Mouse (Mus musculus) kidney, embryonic 15.5 days (tissue): ENCODE results near the gene Zswim2. TPM values are rescaled to one million over a fixed set of nuclear protein-coding genes. Genes with fewer than 3 reads are reported as not detected.
"Not testable (repeated sequence)": the region's sequence is repeated elsewhere in the genome, so short reads cannot be mapped to it uniquely, and the experiment has no call there.

Source experiments
- ATAC-seq: fragments of 200-750 bp; cut with Nextera tagmentation; replicated peaks from 2 replicates; pipeline ENCODE4 v1.8.0; 2017; ENCODE audit warnings: moderate TSS enrichment; ENCODE audit not compliant: low FRiP score
- H3K27ac ChIP-seq: fragments of 300-500 bp; sonication (generic); 2 replicates; pipeline ENCODE4 v1.5.1; 2015; ENCODE audit warnings: mild to moderate bottlenecking, inconsistent platforms
- H3K27me3 ChIP-seq: fragments of 300-500 bp; sonication (generic); 2 replicates; pipeline ENCODE4 v1.6.1; 2015; ENCODE audit warnings: inconsistent platforms
- H3K36me3 ChIP-seq: fragments of 300-500 bp; sonication (generic); 2 replicates; pipeline ENCODE4 v1.6.1; 2015; ENCODE audit warnings: inconsistent platforms
- H3K4me1 ChIP-seq: fragments of 300-500 bp; sonication (generic); 2 replicates; pipeline ENCODE4 v1.6.1; 2015; ENCODE audit warnings: inconsistent platforms
- H3K4me2 ChIP-seq: fragments of 300-500 bp; sonication (generic); 2 replicates; pipeline ENCODE4 v1.6.1; 2015; ENCODE audit warnings: moderate library complexity, mild to moderate bottlenecking, inconsistent platforms
- H3K4me3 ChIP-seq: fragments of 300-500 bp; sonication (generic); replicated peaks from 2 replicates; pipeline ENCODE4 v1.5.1; 2015; ENCODE audit warnings: mild to moderate bottlenecking, inconsistent platforms
- H3K9ac ChIP-seq: fragments of 300-500 bp; sonication (generic); 2 replicates; pipeline ENCODE4 v1.6.1; 2015; ENCODE audit warnings: mild to moderate bottlenecking, inconsistent platforms
- H3K9me3 ChIP-seq: fragments of 300-500 bp; sonication (generic); replicated peaks from 2 replicates; pipeline ENCODE4 v1.6.1; 2016; ENCODE audit warnings: inconsistent platforms
- WGBS: fragments of 180-500 bp; shearing (Covaris S2); methylation state at CpG from one replicate; pipeline ENCODE4 v1.1.7; 2015; ENCODE audit warnings: mixed read lengths; 5-methylcytosine and 5-hydroxymethylcytosine counted together
- polyA plus RNA-seq: library from polyadenylated mRNA; unstranded; fragments of >200 nt; fragmentation: Nextera tagmentation; extraction: Ambion mirVana; gene quantifications from 2 replicates; pipeline ENCODE4 v1.2.1, GENCODE M21; 2015

Gene Zswim2
- not detected in 2 replicates for polyA plus RNA-seq

GRCm38 (mm10) chr2:83940931-83941361, at the start of gene Zswim2:
Gene Zswim2, minus strand, starts transcription at chr2:83941228.
- WGBS, result 1% methylated on average over 20 of the region's 20 CpGs

DNA sequence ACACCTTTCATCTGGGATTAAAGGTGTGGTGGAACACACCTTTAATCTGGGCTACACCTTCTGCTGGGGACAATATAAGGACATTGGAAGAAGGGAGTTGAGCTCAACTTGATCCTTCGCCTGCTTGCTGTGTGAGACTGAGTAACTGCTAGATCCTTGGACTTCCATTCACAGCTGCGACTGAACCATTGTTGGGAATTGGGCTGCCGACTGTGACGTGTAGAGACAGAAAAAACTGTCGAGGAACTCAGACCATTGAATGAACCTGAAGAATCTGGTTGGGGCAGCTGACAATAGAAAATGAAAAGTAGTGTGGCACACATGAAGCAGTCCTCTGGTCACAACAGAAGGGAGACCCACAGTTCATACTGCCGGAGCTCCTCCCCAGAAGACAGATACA, 49.2 kb upstream of the Zswim2 start, which contains the start of gene Gm13691:
TSS of gene Gm13691 (plus strand) at position 301 of the 400 bp plus-strand sequence.
- H3K27me3 ChIP-seq, ATAC-seq, H3K4me1 ChIP-seq, H3K9me3 ChIP-seq, H3K9ac ChIP-seq, H3K4me2 ChIP-seq, H3K36me3 ChIP-seq, H3K27ac ChIP-seq, H3K4me3 ChIP-seq: not testable (repeated sequence)
- no CpG with 5 or more reads among the region's 6 CpGs for WGBS

More at GRCm38 (mm10) chr2:83940931-83941361, at the start of gene Zswim2:
- Histone ChIP-seq H3K36me3 (no peaks in the 10 kb centered on the region), H3K9me3 (no peaks in the 10 kb centered on the region), H3K9ac (no peak within 1 kb of the TSS), H3K4me2 (peak within 1 kb of the TSS; percentile 56), H3K4me1 (peaks cover 5% of the 10 kb centered on the region), H3K4me3 (peak within 1 kb of the TSS; percentile 28), H3K27me3 (no peaks in the 10 kb centered on the region), H3K27ac (no peak within 1 kb of the TSS)
- ATAC-seq, result peak; percentile 94

DNA sequence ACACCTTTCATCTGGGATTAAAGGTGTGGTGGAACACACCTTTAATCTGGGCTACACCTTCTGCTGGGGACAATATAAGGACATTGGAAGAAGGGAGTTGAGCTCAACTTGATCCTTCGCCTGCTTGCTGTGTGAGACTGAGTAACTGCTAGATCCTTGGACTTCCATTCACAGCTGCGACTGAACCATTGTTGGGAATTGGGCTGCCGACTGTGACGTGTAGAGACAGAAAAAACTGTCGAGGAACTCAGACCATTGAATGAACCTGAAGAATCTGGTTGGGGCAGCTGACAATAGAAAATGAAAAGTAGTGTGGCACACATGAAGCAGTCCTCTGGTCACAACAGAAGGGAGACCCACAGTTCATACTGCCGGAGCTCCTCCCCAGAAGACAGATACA, 43.4 kb upstream of the Zswim2 start, which contains the start of gene Gm13697:
TSS of gene Gm13697 (plus strand) at position 301 of the 400 bp plus-strand sequence.
- H3K27ac ChIP-seq, H3K9me3 ChIP-seq, ATAC-seq, H3K9ac ChIP-seq, H3K4me3 ChIP-seq, H3K36me3 ChIP-seq, H3K27me3 ChIP-seq, H3K4me2 ChIP-seq, H3K4me1 ChIP-seq: not testable (repeated sequence)
- no CpG with 5 or more reads among the region's 6 CpGs for WGBS

DNA sequence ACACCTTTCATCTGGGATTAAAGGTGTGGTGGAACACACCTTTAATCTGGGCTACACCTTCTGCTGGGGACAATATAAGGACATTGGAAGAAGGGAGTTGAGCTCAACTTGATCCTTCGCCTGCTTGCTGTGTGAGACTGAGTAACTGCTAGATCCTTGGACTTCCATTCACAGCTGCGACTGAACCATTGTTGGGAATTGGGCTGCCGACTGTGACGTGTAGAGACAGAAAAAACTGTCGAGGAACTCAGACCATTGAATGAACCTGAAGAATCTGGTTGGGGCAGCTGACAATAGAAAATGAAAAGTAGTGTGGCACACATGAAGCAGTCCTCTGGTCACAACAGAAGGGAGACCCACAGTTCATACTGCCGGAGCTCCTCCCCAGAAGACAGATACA, 37.6 kb upstream of the Zswim2 start, which contains the start of gene Gm13694:
TSS of gene Gm13694 (plus strand) at position 301 of the 400 bp plus-strand sequence.
- H3K9ac ChIP-seq, H3K9me3 ChIP-seq, H3K36me3 ChIP-seq, ATAC-seq, H3K4me3 ChIP-seq, H3K27ac ChIP-seq, H3K27me3 ChIP-seq, H3K4me1 ChIP-seq, H3K4me2 ChIP-seq: not testable (repeated sequence)
- WGBS, result no CpG with 5 or more reads among the region's 6 CpGs

- not testable (repeated sequence) for H3K27me3 ChIP-seq, H3K9me3 ChIP-seq, H3K4me3 ChIP-seq, ATAC-seq, H3K9ac ChIP-seq, H3K36me3 ChIP-seq, H3K4me1 ChIP-seq, H3K4me2 ChIP-seq, H3K27ac ChIP-seq
- WGBS, result no CpG with 5 or more reads among the region's 6 CpGs
Observed at GRCm38 (mm10) chr2:83972823-83973222, 31.8 kb upstream of the Zswim2 start, which contains the start of gene Gm13696. Gene Gm13696, plus strand, starts transcription at chr2:83973123.

GRCm38 (mm10) chr2:83967013-83967412, 26.0 kb upstream of the Zswim2 start, which contains the start of gene Gm13695:
Gene Gm13695, plus strand, starts transcription at chr2:83967313.
- H3K27me3 ChIP-seq, H3K36me3 ChIP-seq, H3K4me2 ChIP-seq, H3K4me1 ChIP-seq, H3K9me3 ChIP-seq, H3K9ac ChIP-seq, ATAC-seq, H3K27ac ChIP-seq, H3K4me3 ChIP-seq: not testable (repeated sequence)
- WGBS, result no CpG with 5 or more reads among the region's 6 CpGs

GRCm38 (mm10) chr2:83961203-83961602, 20.2 kb upstream of the Zswim2 start, which contains the start of gene Gm13693:
Gene Gm13693, plus strand, starts transcription at chr2:83961503.
- not testable (repeated sequence) for H3K4me1 ChIP-seq, H3K4me2 ChIP-seq, H3K36me3 ChIP-seq, H3K9ac ChIP-seq, H3K27me3 ChIP-seq, ATAC-seq, H3K27ac ChIP-seq, H3K4me3 ChIP-seq, H3K9me3 ChIP-seq
- WGBS, result no CpG with 5 or more reads among the region's 6 CpGs

- H3K9ac ChIP-seq, H3K27me3 ChIP-seq, H3K36me3 ChIP-seq, H3K4me1 ChIP-seq, H3K9me3 ChIP-seq, H3K27ac ChIP-seq, ATAC-seq, H3K4me3 ChIP-seq, H3K4me2 ChIP-seq: not testable (repeated sequence)
- no CpG with 5 or more reads among the region's 6 CpGs for WGBS
Observed at GRCm38 (mm10) chr2:83955393-83955792, 14.4 kb upstream of the Zswim2 start, which contains the start of gene Gm13698. Gene Gm13698, plus strand, starts transcription at chr2:83955693.

- 66% methylated on average over 4 of the region's 4 CpGs for WGBS
- ATAC-seq, result no peak
- no peaks in the 10 kb centered on the region for H3K27me3 ChIP-seq
Observed at GRCm38 (mm10) chr2:83941792-83942191, 764 bp upstream of the Zswim2 start.

GRCm38 (mm10) chr2:83941378-83941777, 350 bp upstream of the Zswim2 start:
- no peak for ATAC-seq
- peak overlapping the region; percentile 56 for H3K4me2 ChIP-seq
- no peaks in the 10 kb centered on the region for H3K9me3 ChIP-seq
- no peaks in the 10 kb centered on the region for H3K36me3 ChIP-seq
- no peak overlapping the region for H3K27ac ChIP-seq
- no peak overlapping the region for H3K9ac ChIP-seq
- 40% methylated on average over 3 of the region's 3 CpGs for WGBS
- no peak overlapping the region for H3K4me3 ChIP-seq
- H3K4me1 ChIP-seq, result peaks cover 5% of the 10 kb centered on the region
- H3K27me3 ChIP-seq, result no peaks in the 10 kb centered on the region

More at GRCm38 (mm10) chr2:83941792-83942191, 764 bp upstream of the Zswim2 start:
- Histone ChIP-seq H3K4me3 (no peak overlapping the region), H3K4me1 (peaks cover 5% of the 10 kb centered on the region), H3K27ac (no peak overlapping the region), H3K9me3 (no peaks in the 10 kb centered on the region), H3K36me3 (no peaks in the 10 kb centered on the region), H3K4me2 (no peak overlapping the region), H3K9ac (no peak overlapping the region)

- no peaks in the 10 kb centered on the region for H3K4me1 ChIP-seq
- WGBS, result 34% methylated on average over 2 of the region's 2 CpGs
- peak; percentile 64 for ATAC-seq
- H3K4me2 ChIP-seq, result no peak overlapping the region
- H3K27ac ChIP-seq, result no peak overlapping the region
- H3K4me3 ChIP-seq, result no peak overlapping the region
- no peak overlapping the region for H3K9ac ChIP-seq
- no peaks in the 10 kb centered on the region for H3K36me3 ChIP-seq
- H3K27me3 ChIP-seq, result no peaks in the 10 kb centered on the region
- no peaks in the 10 kb centered on the region for H3K9me3 ChIP-seq
Observed at GRCm38 (mm10) chr2:83929478-83930088, 11.4 kb downstream of the Zswim2 start.

DNA sequence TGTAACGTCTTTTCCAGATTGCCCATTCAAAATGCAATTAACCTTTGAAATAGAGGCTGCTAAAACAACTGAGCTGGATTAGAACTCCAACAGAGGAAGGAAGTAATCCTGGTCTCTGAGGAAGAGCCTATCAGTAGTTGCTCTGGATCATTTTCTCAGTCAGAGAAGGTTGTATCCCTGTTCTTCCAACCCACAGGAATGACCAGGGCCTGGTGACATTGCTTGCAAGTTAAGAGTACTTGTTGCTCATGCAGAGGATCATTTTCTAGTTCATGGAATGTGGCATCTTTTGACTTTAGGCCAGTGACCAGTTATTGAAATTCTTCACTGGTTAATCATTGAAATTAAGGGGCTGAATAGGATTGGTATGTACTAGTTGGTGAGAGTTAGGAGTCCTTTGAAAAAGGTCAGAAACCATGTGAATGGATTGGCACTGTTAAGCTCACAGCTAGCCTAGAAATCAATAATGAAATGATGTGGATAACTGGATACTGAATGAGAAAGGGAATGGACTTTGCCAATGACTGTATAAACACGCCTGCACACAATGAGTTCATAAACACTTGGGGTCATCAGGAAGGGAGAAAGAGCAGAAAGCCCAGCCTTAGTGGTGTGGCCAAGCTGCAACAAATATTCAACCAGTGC, 39.0 kb downstream of the Zswim2 start:
- H3K9me3 ChIP-seq, result no peaks in the 10 kb centered on the region
- no peaks in the 10 kb centered on the region for H3K36me3 ChIP-seq
- WGBS, result 72% methylated on average over 2 of the region's 2 CpGs
- H3K4me2 ChIP-seq, result no peak overlapping the region
- H3K27me3 ChIP-seq, result no peaks in the 10 kb centered on the region
- H3K9ac ChIP-seq, result no peak overlapping the region
- H3K27ac ChIP-seq, result no peak overlapping the region
- H3K4me1 ChIP-seq, result no peaks in the 10 kb centered on the region
- no peak for ATAC-seq
- no peak overlapping the region for H3K4me3 ChIP-seq
